In genomic region chr5:123487659-123488395, GRCm38 (mm10) we compare ENCODE assay signal across 33 mouse cellular contexts. TPM values are rescaled to one million over a fixed set of nuclear protein-coding genes. Genes with fewer than 3 reads are reported as not detected.
A peak's percentile ranks its signal among the peaks of the same experiment; 100 is the strongest.
DNase-seq lines count a peak whose midpoint lies in the region; ATAC-seq and TF ChIP-seq lines count a peak whose summit lies in the region.
"Had no signal": no experiment of that assay in that cellular context is flagged by ENCODE, and none has a peak within 500 bp of the region (broad histone marks: within the 10 kb centered on the region; RNA-seq: fewer than 3 reads in every experiment).

No protein-coding gene starts in this region.

- no peak for TF ChIP-seq EP300 in liver, postnatal 0 days (IDR thresholded peaks at IDR 0.05; ENCODE audit: low read depth)

- TF ChIP-seq CTCF in liver, postnatal 0 days (IDR thresholded peaks at IDR 0.05; ENCODE audit: low read depth): no peak

- H3K9me3 ChIP-seq in liver, postnatal 0 days (ENCODE audit: low read length): no peaks in the 10 kb centered on the region
- H3K9me3 ChIP-seq: embryonic facial prominence, embryonic 10.5 days; embryonic facial prominence, embryonic 13.5 days; forebrain, embryonic 10.5 days; heart, embryonic 12.5 days; heart, embryonic 15.5 days had no signal

- 55% methylated on average over 11 of the region's 11 CpGs for WGBS in liver, postnatal 0 days (ENCODE audit: insufficient replicate concordance)

- no peak overlapping the region for H3K4me2 ChIP-seq in liver, postnatal 0 days (ENCODE audit: low read depth, low read length)
- H3K4me2 ChIP-seq: embryonic facial prominence, embryonic 13.5 days; forebrain, embryonic 13.5 days; heart, embryonic 12.5 days; heart, embryonic 15.5 days; hindbrain, embryonic 14.5 days had no signal

- H3K36me3 ChIP-seq in liver, postnatal 0 days (replicated peaks; ENCODE audit: insufficient read depth, low read length): no peaks in the 10 kb centered on the region
- H3K36me3 ChIP-seq: embryonic facial prominence, embryonic 10.5 days; embryonic facial prominence, embryonic 13.5 days; forebrain, embryonic 10.5 days; heart, embryonic 12.5 days; heart, embryonic 15.5 days had no signal

- H3K27me3 ChIP-seq in liver, postnatal 0 days (ENCODE audit: insufficient read depth, low read length): peaks cover 5% of the 10 kb centered on the region; the same call in 1 of the 2 replicates
- H3K27me3 ChIP-seq: forebrain, embryonic 13.5 days had no signal

- H3K4me3 ChIP-seq in liver, postnatal 0 days (ENCODE audit: low read depth, low read length): no peak overlapping the region
- H3K4me3 ChIP-seq: embryonic facial prominence, embryonic 10.5 days; embryonic facial prominence, embryonic 13.5 days; erythroblast, embryonic 14.5 days; forebrain, embryonic 10.5 days; forebrain, embryonic 13.5 days; heart, embryonic 12.5 days; heart, embryonic 15.5 days had no signal

- peak; percentile 39; the same call in 1 of the 2 replicates for ATAC-seq in common myeloid progenitor, adult 5-6 weeks (replicated peaks; ENCODE audit: low read depth, poor library complexity, severe bottlenecking)
- ATAC-seq in megakaryocyte progenitor cell, adult 5-6 weeks (replicated peaks; ENCODE audit: poor library complexity): peak; percentile 34; the same call in 1 of the 2 replicates
- ATAC-seq in liver, postnatal 0 days: no peak
- ATAC-seq: activated CD4-positive, CD25-positive, alpha-beta regulatory T cell, adult 4 months; CD4-positive, CD25-positive, alpha-beta regulatory T cell, adult 4 months; forebrain, embryonic 13.5 days; forebrain, embryonic 16.5 days; hindbrain, postnatal 0 days; inflammation-experienced regulatory T-cells, adult 6 months; intestine, embryonic 16.5 days had no signal

- intact Hi-C loops in heart, postnatal 10 days (cut with DNase I): no loop called here

- H3K27ac ChIP-seq in liver, postnatal 0 days (ENCODE audit: low read depth): no peak overlapping the region
- H3K27ac ChIP-seq: embryonic facial prominence, embryonic 10.5 days; embryonic facial prominence, embryonic 13.5 days; forebrain, embryonic 10.5 days; forebrain, embryonic 13.5 days; heart, embryonic 15.5 days; hindbrain, embryonic 14.5 days; hindbrain, postnatal 0 days had no signal

- H3K9ac ChIP-seq in liver, postnatal 0 days (replicated peaks): no peak overlapping the region
- H3K9ac ChIP-seq: embryonic facial prominence, embryonic 13.5 days; forebrain, embryonic 13.5 days; heart, embryonic 12.5 days; heart, embryonic 15.5 days; hindbrain, embryonic 14.5 days had no signal

- DNase-seq in heart, adult 11 months: peak; percentile 75
- no peak for DNase-seq in heart, postnatal 10 days
- no peak for DNase-seq in liver, postnatal 0 days
- DNase-seq in embryo, embryonic 9.5 days (ENCODE audit: extremely low spot score): no peak
- DNase-seq: adrenal gland, adult 8-10 months; adrenal gland, postnatal 25 days; cerebellum, adult 18-20 months; cerebellum, adult 9-10 months; cerebellum, postnatal 14 days; gastrocnemius, postnatal 10 days; gastrocnemius, postnatal 36 days; heart, adult 18-20 months; heart, postnatal 14 days; heart, postnatal 4 days had no signal

- H3K4me1 ChIP-seq in liver, postnatal 0 days (ENCODE audit: insufficient read depth): no peaks in the 10 kb centered on the region

RNA-seq across cellular contexts. Expression of gene Lrrc43, which starts 1.3 kb away (rescaled TPM):
- not detected for total RNA-seq in heart, postnatal 10 days (2021)
- not detected in 2 replicates for total RNA-seq in common myeloid progenitor, adult 5-6 weeks (2017)
- total RNA-seq in megakaryocyte progenitor cell, adult 5-6 weeks (2015): not detected in 2 replicates
- total RNA-seq in megakaryocyte progenitor cell, adult 5-6 weeks (2017): not detected in 2 replicates
- not detected in 2 replicates for polyA plus RNA-seq in liver, postnatal 0 days (2015; fragmentation: Nextera tagmentation; extraction: Ambion mirVana)
- total RNA-seq: adrenal gland, adult 8-10 months; adrenal gland, postnatal 25 days; gastrocnemius, adult 18-20 months; gastrocnemius, postnatal 10 days; gastrocnemius, postnatal 36 days; heart, adult 18-20 months; heart, postnatal 4 days had no signal
- polyA plus RNA-seq: activated CD4-positive, CD25-positive, alpha-beta regulatory T cell, adult 4 months; C2C12; CD4-positive, CD25-positive, alpha-beta regulatory T cell, adult 4 months; embryonic facial prominence, embryonic 10.5 days; embryonic facial prominence, embryonic 13.5 days; erythroblast, embryonic 14.5 days; forebrain, embryonic 10.5 days; heart, embryonic 12.5 days; inflammation-experienced regulatory T-cells, adult 6 months; intestine, embryonic 16.5 days had no signal

RNA-seq across cellular contexts. Expression of gene Il31, which starts 1.5 kb away (rescaled TPM):
- total RNA-seq in heart, postnatal 10 days (2021): not detected
- total RNA-seq in common myeloid progenitor, adult 5-6 weeks (2017): not detected in 2 replicates
- not detected in 2 replicates for total RNA-seq in megakaryocyte progenitor cell, adult 5-6 weeks (2015)
- total RNA-seq in megakaryocyte progenitor cell, adult 5-6 weeks (2017): not detected in 2 replicates
- not detected in 2 replicates for polyA plus RNA-seq in liver, postnatal 0 days (2015; fragmentation: Nextera tagmentation; extraction: Ambion mirVana)
- total RNA-seq: adrenal gland, adult 8-10 months; adrenal gland, postnatal 25 days; gastrocnemius, adult 18-20 months; gastrocnemius, postnatal 10 days; gastrocnemius, postnatal 36 days; heart, adult 18-20 months; heart, postnatal 14 days; heart, postnatal 4 days; hindbrain, postnatal 0 days had no signal
- polyA plus RNA-seq: activated CD4-positive, CD25-positive, alpha-beta regulatory T cell, adult 4 months; C2C12; CD4-positive, CD25-positive, alpha-beta regulatory T cell, adult 4 months; embryonic facial prominence, embryonic 10.5 days; embryonic facial prominence, embryonic 13.5 days; erythroblast, embryonic 14.5 days; forebrain, embryonic 10.5 days; forebrain, embryonic 13.5 days; forebrain, embryonic 16.5 days; heart, embryonic 12.5 days; heart, embryonic 15.5 days; hindbrain, embryonic 11.5 days; hindbrain, embryonic 14.5 days; hindbrain, postnatal 0 days; inflammation-experienced regulatory T-cells, adult 6 months; intestine, embryonic 16.5 days had no signal

RNA-seq across cellular contexts. Expression of gene B3gnt4, which starts 22.4 kb away (rescaled TPM):
- not detected for total RNA-seq in heart, postnatal 10 days (2021)
- total RNA-seq in common myeloid progenitor, adult 5-6 weeks (2017): 0.14 TPM in 1 of 2 replicates, not detected in the other
- total RNA-seq in megakaryocyte progenitor cell, adult 5-6 weeks (2015): 0.15 TPM in 1 of 2 replicates, not detected in the other
- total RNA-seq in megakaryocyte progenitor cell, adult 5-6 weeks (2017): not detected in 2 replicates
- not detected in 2 replicates for polyA plus RNA-seq in liver, postnatal 0 days (2015; fragmentation: Nextera tagmentation; extraction: Ambion mirVana)
- total RNA-seq: gastrocnemius, postnatal 10 days; gastrocnemius, postnatal 36 days; heart, adult 18-20 months; heart, postnatal 14 days; heart, postnatal 4 days had no signal
- polyA plus RNA-seq: erythroblast, embryonic 14.5 days had no signal

RNA-seq across cellular contexts. Expression of gene Diablo, which starts 36.1 kb away (rescaled TPM):
- 10 to 100 TPM; 54.5 to 59.1 TPM for total RNA-seq in heart, postnatal 10 days (2021)
- 38.3 and 60.5 TPM in 2 replicates for total RNA-seq in common myeloid progenitor, adult 5-6 weeks (2017)
- 32.8 and 50.5 TPM in 2 replicates for total RNA-seq in megakaryocyte progenitor cell, adult 5-6 weeks (2015)
- 49.0 and 53.3 TPM in 2 replicates for total RNA-seq in megakaryocyte progenitor cell, adult 5-6 weeks (2017)
- polyA plus RNA-seq in liver, postnatal 0 days (2015; fragmentation: Nextera tagmentation; extraction: Ambion mirVana): 34.1 and 35.2 TPM in 2 replicates

RNA-seq across cellular contexts. Expression of gene Gm49027, which starts 37.5 kb away (rescaled TPM):
- total RNA-seq in heart, postnatal 10 days (2021): not detected
- not detected in 2 replicates for total RNA-seq in common myeloid progenitor, adult 5-6 weeks (2017)
- total RNA-seq in megakaryocyte progenitor cell, adult 5-6 weeks (2015): 0.17 TPM in 1 of 2 replicates, not detected in the other
- 0.17 TPM in 1 of 2 replicates, not detected in the other for total RNA-seq in megakaryocyte progenitor cell, adult 5-6 weeks (2017)
- polyA plus RNA-seq in liver, postnatal 0 days (2015; fragmentation: Nextera tagmentation; extraction: Ambion mirVana): not detected in 2 replicates
- total RNA-seq: gastrocnemius, postnatal 36 days had no signal
- polyA plus RNA-seq: activated CD4-positive, CD25-positive, alpha-beta regulatory T cell, adult 4 months; C2C12; CD4-positive, CD25-positive, alpha-beta regulatory T cell, adult 4 months; erythroblast, embryonic 14.5 days; forebrain, embryonic 10.5 days had no signal
